ENCODE assay signal across 8 mouse cellular contexts in the genomic region with DNA sequence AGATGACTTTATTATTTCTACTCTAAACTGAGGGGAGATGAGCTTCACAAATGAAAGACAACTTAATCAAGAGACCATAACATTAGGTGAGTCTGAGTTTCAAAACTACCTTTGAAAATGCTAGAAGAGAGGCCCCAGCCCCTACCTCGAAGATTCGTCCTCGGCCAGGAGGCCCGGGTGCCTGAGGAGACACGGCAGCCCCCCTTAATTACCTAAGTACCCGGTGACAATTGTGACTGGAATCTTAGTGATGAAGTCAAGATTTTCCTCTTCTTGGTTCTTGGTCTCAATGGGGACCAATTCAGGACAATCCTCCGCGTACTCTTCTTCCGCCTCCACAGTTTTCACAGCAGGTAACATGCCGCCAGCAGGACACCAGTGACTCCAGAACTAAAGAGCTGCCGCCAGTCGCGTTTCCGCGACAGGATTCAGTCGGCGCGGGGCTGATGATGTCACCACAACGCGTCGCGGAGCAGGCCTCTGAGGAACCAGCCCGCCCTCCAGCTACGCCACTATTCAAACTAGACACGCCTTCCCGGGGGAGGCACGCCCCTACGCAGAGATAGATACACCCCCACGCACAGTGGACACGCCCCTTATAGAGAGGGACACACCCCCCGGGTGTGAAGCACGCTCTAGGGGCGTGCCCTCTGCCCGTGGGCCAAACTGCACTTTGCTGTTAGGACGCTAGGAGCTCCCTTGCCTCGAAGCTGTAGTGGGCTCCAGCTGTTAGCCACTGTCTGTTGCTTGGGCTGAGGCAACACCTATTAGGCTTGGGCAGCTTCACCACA. TPM values are rescaled to one million over a fixed set of nuclear protein-coding genes. Genes with fewer than 3 reads are reported as not detected.
DNase-seq lines count a peak whose midpoint lies in the region; ATAC-seq lines count a peak whose summit lies in the region.

A gene (minus strand): TSS at position 439 of the 791 bp plus-strand sequence.

- DNase-seq in adrenal gland, adult (ENCODE audit: inconsistent age in 2 of 2, low spot score in 1 of 2), result peak; percentile 98 to 99
- DNase-seq in embryo, embryonic 10.5 days (ENCODE audit: low spot score), result peak; percentile 100
- DNase-seq in gastrocnemius, postnatal 14 days, result peak; percentile 98
- peak; percentile 96 to 98 for DNase-seq in left cerebral cortex, postnatal 10 days (ENCODE audit: extremely low spot score in 1 of 2, low spot score in 2 of 2)
- peak; percentile 95 for DNase-seq in right cerebral cortex, postnatal 25 days
- peak; percentile 96 to 98 for DNase-seq in urinary bladder, postnatal 4 days (ENCODE audit: low spot score in 2 of 2)

- peak; percentile 99 for ATAC-seq in inflammation-experienced regulatory T-cells, adult 6 months
- ATAC-seq in megakaryocyte-erythroid progenitor cell, adult 5-6 weeks (replicated peaks; ENCODE audit: low FRiP score, low TSS enrichment, poor library complexity, severe bottlenecking), result peak; percentile 100

- intact Hi-C loops in gastrocnemius, postnatal 14 days (cut with DNase I; ENCODE audit: low total_unique reads), result loop anchor here (10.0 kb wide), 2 partner anchors 143 to 373 kb away; no protein-coding TSS in a partner anchor
- intact Hi-C loops in left cerebral cortex, postnatal 10 days (cut with DNase I), result loop anchor here (10.0 kb wide), 2 partner anchors 143 to 373 kb away; no protein-coding TSS in a partner anchor

RNA-seq across cellular contexts. Expression of the gene that starts here (rescaled TPM):
- 10 to 100 TPM; 10.4 to 11.0 TPM for total RNA-seq in gastrocnemius, postnatal 14 days (2021)
- polyA plus RNA-seq in inflammation-experienced regulatory T-cells, adult 6 months (2017; shearing (Covaris generic)), result 10 to 100 TPM; 16.6 to 33.1 (median 21.7) TPM
- total RNA-seq in left cerebral cortex, postnatal 10 days (2021), result 10 to 100 TPM; 11.9 to 12.9 TPM
- 12.1 and 26.2 TPM in 2 replicates for total RNA-seq in megakaryocyte-erythroid progenitor cell, adult 5-6 weeks (2014; fragmentation: Nextera tagmentation)
- total RNA-seq in megakaryocyte-erythroid progenitor cell, adult 5-6 weeks (2017), result 35.4 and 46.7 TPM in 2 replicates

Comparison
In these comparisons a context has a peak if more than half of its experiments do, and no peak if none do; other contexts are left out.
1. Peak in every context shown above with its lines: DNase-seq and ATAC-seq.